Mouse (Mus musculus) C2C12 (cell line): ENCODE measurements around the gene Nat8.

Experiments used
- CEBPB ChIP-seq: IDR thresholded peaks from one replicate; pipeline ENCODE4 v1.6.1; 2011; ENCODE audit warnings: low read depth, mild to moderate bottlenecking, control low read depth, moderate library complexity
- CTCF ChIP-seq: IDR thresholded peaks from one replicate; pipeline ENCODE4 v1.5.1; 2011; ENCODE audit not compliant: control insufficient read depth, insufficient read depth, insufficient read length
- FOSL1 ChIP-seq: IDR thresholded peaks from one replicate; pipeline ENCODE4 v1.8.0; 2011; ENCODE audit warnings: mild to moderate bottlenecking, low read length; ENCODE audit not compliant: poor library complexity, insufficient read depth, severe bottlenecking
- MAX ChIP-seq: IDR thresholded peaks from one replicate; pipeline ENCODE4 v1.6.1; 2011; ENCODE audit warnings: mild to moderate bottlenecking, control low read depth
- MYOD1 ChIP-seq: IDR thresholded peaks from one replicate; pipeline ENCODE4 v1.6.1; 2011; ENCODE audit warnings: low read depth; ENCODE audit not compliant: control insufficient read depth, insufficient read length
- MYOG ChIP-seq: IDR thresholded peaks from one replicate; pipeline ENCODE4 v1.6.1; 2011; ENCODE audit not compliant: control insufficient read depth, insufficient read length; ENCODE audit errors: extremely low read depth
- USF1 ChIP-seq: IDR thresholded peaks from one replicate; pipeline ENCODE4 v1.6.1; 2011; ENCODE audit warnings: low read depth, mild to moderate bottlenecking, control low read depth, moderate library complexity

DNA sequence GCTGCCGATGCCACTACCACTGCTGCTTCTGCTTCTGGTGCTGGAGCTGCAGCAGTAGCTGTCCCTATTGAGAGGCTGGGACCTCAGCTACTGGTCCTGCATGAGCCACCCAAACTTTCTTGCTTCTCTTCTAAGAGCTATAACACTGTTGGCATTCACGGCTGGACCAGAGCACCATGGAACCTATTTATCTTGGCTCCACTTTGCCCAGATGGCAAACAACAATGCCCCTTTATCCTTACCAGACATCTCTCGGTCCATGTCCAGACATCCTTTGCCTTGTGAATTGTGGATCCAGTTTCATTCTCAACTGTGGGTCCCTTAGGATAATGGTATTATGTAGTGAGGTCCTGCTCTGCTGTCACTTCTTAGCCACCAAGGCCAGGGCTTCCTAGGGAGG lies 29.4 kb upstream of the Nat8 start:
- no peak for TF ChIP-seq USF1
- no peak for TF ChIP-seq CTCF
- no peak for TF ChIP-seq MYOD1
- no peak for TF ChIP-seq MAX
- TF ChIP-seq MYOG = no peak
- TF ChIP-seq FOSL1 = no peak
- TF ChIP-seq CEBPB = no peak
